Mouse (Mus musculus) intestine, embryonic 14.5 days (tissue): ENCODE measurements at regions not wholly inside any gene's neighbourhood (a gene's known extent, or its start where the extent isn't known, plus 50 kb on each side); places are given as distances from the start of the nearest gene placed in this dataset.
"Not testable (repeated sequence)": the region's sequence is repeated elsewhere in the genome, so short reads cannot be mapped to it uniquely, and the experiment has no call there.

Source experiments
- ATAC-seq: fragments of 200-750 bp; cut with Nextera tagmentation; replicated peaks from 2 replicates; pipeline ENCODE4 v1.8.0; 2017; ENCODE audit warnings: low read depth, moderate number of reproducible peaks, moderate TSS enrichment, moderate library complexity; ENCODE audit not compliant: low FRiP score, low TSS enrichment
- DNase-seq: peaks from one replicate; pipeline ENCODE4 v3.0.0-alpha.2; 2018; ENCODE audit warnings: low spot score
- H3K27ac ChIP-seq: fragments of 300-500 bp; sonication (generic); 2 replicates; pipeline ENCODE4 v1.5.1; 2014; ENCODE audit warnings: low read depth, mild to moderate bottlenecking, control low read depth
- H3K27me3 ChIP-seq: fragments of 300-500 bp; sonication (generic); replicated peaks from 2 replicates; pipeline ENCODE4 v1.6.1; 2014; ENCODE audit warnings: low read length, control low read depth; ENCODE audit not compliant: control insufficient read depth, insufficient read depth
- H3K36me3 ChIP-seq: fragments of 300-500 bp; sonication (generic); 2 replicates; pipeline ENCODE4 v1.6.1; 2014; ENCODE audit warnings: low read length, control low read depth; ENCODE audit not compliant: control insufficient read depth, insufficient read depth
- H3K4me1 ChIP-seq: fragments of 300-500 bp; sonication (generic); replicated peaks from 2 replicates; pipeline ENCODE4 v1.6.1; 2014; ENCODE audit warnings: low read length, control low read depth, mixed read lengths; ENCODE audit not compliant: control insufficient read depth, insufficient read depth
- H3K4me2 ChIP-seq: fragments of 300-500 bp; sonication (generic); 2 replicates; pipeline ENCODE4 v1.6.1; 2014; ENCODE audit warnings: low read length
- H3K4me3 ChIP-seq: fragments of 300-500 bp; sonication (generic); 2 replicates; pipeline ENCODE4 v1.5.1; 2014; ENCODE audit warnings: low read depth, low read length, control low read depth, mixed read lengths
- H3K9ac ChIP-seq: fragments of 300-500 bp; sonication (generic); 2 replicates; pipeline ENCODE4 v1.6.1; 2014; ENCODE audit warnings: mild to moderate bottlenecking, low read length
- H3K9me3 ChIP-seq: fragments of 300-500 bp; sonication (generic); 2 replicates; pipeline ENCODE4 v1.6.1; 2016; ENCODE audit warnings: low read length, control low read depth; ENCODE audit not compliant: control insufficient read depth
- WGBS: fragments of 180-500 bp; shearing (Covaris S2); extraction: QIAGEN DNeasy Blood & Tissue Kit; methylation state at CpG from one replicate; pipeline ENCODE4 v1.1.7; 2014; 5-methylcytosine and 5-hydroxymethylcytosine counted together

- Histone ChIP-seq H3K4me1 (no peaks in the 10 kb centered on the region), H3K4me3 (no peak overlapping the region), H3K36me3 (no peaks in the 10 kb centered on the region), H3K9ac (no peak overlapping the region), H3K27ac (no peak overlapping the region), H3K4me2 (no peak overlapping the region), H3K27me3 (no peaks in the 10 kb centered on the region), H3K9me3 (no peaks in the 10 kb centered on the region)
- DNase-seq (no peak), ATAC-seq (no peak)
- WGBS = 38% methylated on average over 14 of the region's 14 CpGs
Measured at GRCm38 (mm10) chr12:29062025-29062637, 310.5 kb downstream of the Eipr1 start.

- Histone ChIP-seq H3K9me3 (no peaks in the 10 kb centered on the region), H3K9ac (no peak overlapping the region), H3K4me1 (no peaks in the 10 kb centered on the region), H3K4me2 (no peak overlapping the region), H3K27me3 (no peaks in the 10 kb centered on the region), H3K4me3 (no peak overlapping the region), H3K27ac (no peak overlapping the region), H3K36me3 (no peaks in the 10 kb centered on the region)
- WGBS = 85% methylated on average over 3 of the region's 3 CpGs
- no peak for DNase-seq
- ATAC-seq = no peak
Measured at GRCm38 (mm10) chr12:29062801-29063200, 311.2 kb downstream of the Eipr1 start.

GRCm38 (mm10) chr12:29068180-29068579, 316.6 kb downstream of the Eipr1 start:
- Histone ChIP-seq H3K9ac (no peak overlapping the region), H3K27ac (no peak overlapping the region), H3K9me3 (no peaks in the 10 kb centered on the region), H3K4me3 (no peak overlapping the region), H3K4me1 (0 out of 2 replicates have a peak, but pooled peaks cover 4% of the 10 kb centered on the region), H3K4me2 (no peak overlapping the region), H3K27me3 (no peaks in the 10 kb centered on the region), H3K36me3 (no peaks in the 10 kb centered on the region)
- WGBS = 18% methylated on average over 5 of the region's 5 CpGs
- ATAC-seq = no peak
- DNase-seq = no peak

GRCm38 (mm10) chr12:29075096-29075852, 323.7 kb downstream of the Eipr1 start:
- no peaks in the 10 kb centered on the region for H3K9me3 ChIP-seq
- WGBS = 61% methylated on average over 10 of the region's 10 CpGs
- no peaks in the 10 kb centered on the region for H3K27me3 ChIP-seq
- no peak overlapping the region for H3K4me2 ChIP-seq
- no peak overlapping the region for H3K4me3 ChIP-seq
- no peaks in the 10 kb centered on the region for H3K36me3 ChIP-seq
- DNase-seq = no peak
- H3K9ac ChIP-seq = no peak overlapping the region
- no peak overlapping the region for H3K27ac ChIP-seq
- H3K4me1 ChIP-seq = 0 out of 2 replicates have a peak, but pooled peaks cover 4% of the 10 kb centered on the region
- no peak for ATAC-seq

- ATAC-seq = no peak
- H3K9me3 ChIP-seq = no peaks in the 10 kb centered on the region
Measured at GRCm38 (mm10) chr12:29076606-29077005, 325.0 kb downstream of the Eipr1 start.

GRCm38 (mm10) chr12:29079011-29079410, 327.4 kb downstream of the Eipr1 start:
- no peaks in the 10 kb centered on the region for H3K36me3 ChIP-seq
- no peaks in the 10 kb centered on the region for H3K4me1 ChIP-seq
- no peak overlapping the region for H3K9ac ChIP-seq
- no peak overlapping the region for H3K4me3 ChIP-seq
- H3K27me3 ChIP-seq = no peaks in the 10 kb centered on the region
- no peaks in the 10 kb centered on the region for H3K9me3 ChIP-seq
- H3K4me2 ChIP-seq = no peak overlapping the region
- ATAC-seq (no peak), DNase-seq (no peak)
- H3K27ac ChIP-seq = no peak overlapping the region
- 83% methylated on average over 1 of the region's 1 CpGs for WGBS

More at GRCm38 (mm10) chr12:29076606-29077005, 325.0 kb downstream of the Eipr1 start:
- H3K27ac ChIP-seq = no peak overlapping the region
- H3K4me1 ChIP-seq = 0 out of 2 replicates have a peak, but pooled peaks cover 4% of the 10 kb centered on the region
- no peak overlapping the region for H3K4me2 ChIP-seq
- H3K9ac ChIP-seq = no peak overlapping the region
- H3K36me3 ChIP-seq = no peaks in the 10 kb centered on the region
- H3K27me3 ChIP-seq = no peaks in the 10 kb centered on the region
- WGBS = 82% methylated on average over 1 of the region's 1 CpGs
- no peak overlapping the region for H3K4me3 ChIP-seq
- no peak for DNase-seq

- Histone ChIP-seq H3K36me3 (no peaks in the 10 kb centered on the region), H3K27ac (no peak overlapping the region), H3K4me1 (no peaks in the 10 kb centered on the region), H3K4me2 (no peak overlapping the region), H3K27me3 (no peaks in the 10 kb centered on the region), H3K9me3 (no peaks in the 10 kb centered on the region), H3K9ac (no peak overlapping the region), H3K4me3 (no peak overlapping the region)
- WGBS = 60% methylated on average over 13 of the region's 13 CpGs
- DNase-seq (no peak), ATAC-seq (no peak)
Measured at GRCm38 (mm10) chr12:29083426-29084221, 332.0 kb downstream of the Eipr1 start.

GRCm38 (mm10) chr12:29087245-29087644, 335.6 kb downstream of the Eipr1 start:
- H3K4me2 ChIP-seq, DNase-seq, H3K27ac ChIP-seq, H3K4me3 ChIP-seq, H3K9me3 ChIP-seq, H3K27me3 ChIP-seq, ATAC-seq, H3K9ac ChIP-seq, H3K4me1 ChIP-seq, H3K36me3 ChIP-seq: not testable (repeated sequence)
- WGBS = 67% methylated on average over 2 of the region's 2 CpGs
